Mouse (Mus musculus) liver, adult 2 months (tissue): ENCODE data around the gene Pgk1. TPM values are rescaled to one million over a fixed set of nuclear protein-coding genes. Genes with fewer than 3 reads are reported as not detected.

Experiments used
- DNase-seq: peaks from one replicate; pipeline ENCODE4 v3.0.0-alpha.2; 2011; ENCODE audit warnings: low read depth, low spot score; ENCODE audit errors: extremely low read depth
- H3K27ac ChIP-seq: fragments of 200-500 bp; replicated peaks from 2 replicates; pipeline ENCODE4 v1.5.1; 2012; ENCODE audit warnings: low read depth, mild to moderate bottlenecking, control low read depth, inconsistent platforms, low read length; ENCODE audit not compliant: insufficient read depth
- H3K27me3 ChIP-seq: fragments of 200-500 bp; 2 replicates; pipeline ENCODE4 v1.6.1; 2012; ENCODE audit warnings: mild to moderate bottlenecking, moderate library complexity, low read length, inconsistent platforms; ENCODE audit not compliant: control insufficient read depth, insufficient read depth
- H3K36me3 ChIP-seq: fragments of 200-500 bp; 2 replicates; pipeline ENCODE4 v1.6.1; 2012; ENCODE audit warnings: low read length, inconsistent platforms; ENCODE audit not compliant: control insufficient read depth, insufficient read depth
- H3K4me1 ChIP-seq: fragments of 200-500 bp; 2 replicates; pipeline ENCODE4 v1.6.1; 2011; ENCODE audit warnings: low read length; ENCODE audit not compliant: control insufficient read depth, insufficient read depth
- H3K4me3 ChIP-seq: fragments of 200-500 bp; 2 replicates; pipeline ENCODE4 v1.5.1; 2011; ENCODE audit warnings: low read depth, mild to moderate bottlenecking, control low read depth, low read length, moderate library complexity; ENCODE audit not compliant: insufficient read depth
- H3K79me2 ChIP-seq: fragments of 200-500 bp; 2 replicates; pipeline ENCODE4 v1.6.1; 2012; ENCODE audit warnings: inconsistent platforms, mild to moderate bottlenecking, low read length, moderate library complexity; ENCODE audit not compliant: control insufficient read depth, insufficient read depth
- H3K9ac ChIP-seq: fragments of 200-500 bp; 2 replicates; pipeline ENCODE4 v1.6.1; 2012; ENCODE audit warnings: low read depth, mild to moderate bottlenecking, control low read depth, inconsistent platforms, low read length
- CTCF ChIP-seq: fragments of 200-500 bp; IDR thresholded peaks from 2 replicates; pipeline ENCODE4 v1.5.1; 2011; ENCODE audit warnings: low read depth, low read length, control low read depth
- POLR2A ChIP-seq: fragments of 200-500 bp; IDR thresholded peaks from 2 replicates; pipeline ENCODE4 v1.6.1; 2011; ENCODE audit warnings: low read length, control low read depth; ENCODE audit not compliant: insufficient read depth; ENCODE audit errors: extremely low read depth
- WGBS: fragments of 180-500 bp; shearing (Covaris S2); methylation state at CpG from one replicate; pipeline ENCODE4 v1.1.7; 2018; 5-methylcytosine and 5-hydroxymethylcytosine counted together
- polyA plus RNA-seq: library from polyadenylated mRNA; depleted of rRNA; stranded (reverse); fragments of >200 nt; gene quantifications from 2 replicates; pipeline ENCODE4 v1.2.3, GENCODE M21; 2012; rRNA removed
- total RNA-seq: library from RNA; depleted of rRNA; stranded (reverse); fragments of >200 nt; gene quantifications from 2 replicates; pipeline ENCODE4 v1.2.3, GENCODE M21; 2014; rRNA removed

Gene Pgk1
- total and polyA plus RNA-seq, 2 experiments: 134 to 496 TPM

DNA sequence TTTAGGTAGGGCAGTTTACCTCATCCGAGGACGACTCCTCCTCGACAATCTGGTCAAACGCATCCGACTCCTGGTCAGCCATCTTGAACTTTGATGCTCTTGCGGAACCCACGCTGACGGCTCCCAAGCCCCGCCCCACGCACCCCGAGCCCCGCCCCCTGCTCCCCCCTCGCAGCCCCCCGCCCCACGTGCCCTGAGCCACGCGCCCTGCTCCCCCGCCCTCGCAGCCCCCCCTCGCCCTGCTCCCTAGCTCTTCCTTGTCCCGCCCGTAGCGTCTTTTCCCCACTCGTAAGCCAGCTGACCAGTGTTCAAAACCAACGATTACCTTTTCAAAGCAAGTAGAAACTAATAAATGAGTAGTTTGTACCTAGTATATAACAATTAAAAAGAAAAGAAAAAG is 34.2 kb downstream of the Pgk1 start, which contains the start of gene Taf9b:
TSS of gene Taf9b (minus strand) at position 101 of the 400 bp plus-strand sequence.
- H3K9ac ChIP-seq: no peak within 1 kb of the TSS
- TF ChIP-seq CTCF: no peak
- TF ChIP-seq POLR2A: no peak
- H3K36me3 ChIP-seq: no peaks in the 10 kb centered on the region
- H3K27me3 ChIP-seq: 0 out of 2 replicates have a peak, but pooled peaks cover 3% of the 10 kb centered on the region
- DNase-seq: no peak
- H3K27ac ChIP-seq: no peak within 1 kb of the TSS
- H3K79me2 ChIP-seq: no peaks in the 10 kb centered on the region; the same call in 1 of the 2 replicates
- 90% methylated on average over 24 of the region's 25 CpGs for WGBS
- no peak within 1 kb of the TSS for H3K4me3 ChIP-seq
- no peaks in the 10 kb centered on the region for H3K4me1 ChIP-seq

Other genes with a start within 250 kb of the Pgk1 start
- gene Magt1, start 175.2 kb upstream of the Pgk1 start, total RNA-seq: 55.3 and 57.7 TPM in 2 replicates
- gene Magt1, start 175.2 kb upstream of the Pgk1 start, polyA plus RNA-seq: 8.9 and 9.3 TPM in 2 replicates
- gene Cox7b, start 171.4 kb upstream of the Pgk1 start, total RNA-seq: 366 and 416 TPM in 2 replicates
- gene Cox7b, start 171.4 kb upstream of the Pgk1 start, polyA plus RNA-seq: 134 and 154 TPM in 2 replicates
- gene Atp7a, start 159.8 kb upstream of the Pgk1 start, total RNA-seq: 5.7 and 6.0 TPM in 2 replicates
- 0.65 and 0.94 TPM in 2 replicates for gene Atp7a, start 159.8 kb upstream of the Pgk1 start, polyA plus RNA-seq
- 1.9 and 2.4 TPM in 2 replicates for gene Tlr13, start 43.9 kb upstream of the Pgk1 start, total RNA-seq
- gene Tlr13, start 43.9 kb upstream of the Pgk1 start, polyA plus RNA-seq: 0.19 and 0.71 TPM in 2 replicates
- gene Taf9b, start 34.1 kb downstream of the Pgk1 start, total RNA-seq: 0.83 and 1.3 TPM in 2 replicates
- 0.29 and 0.40 TPM in 2 replicates for gene Taf9b, start 34.1 kb downstream of the Pgk1 start, polyA plus RNA-seq
- gene Fnd3c2, start 68.3 kb downstream of the Pgk1 start, total RNA-seq: not detected in 2 replicates
- not detected in 2 replicates for gene Fnd3c2, start 68.3 kb downstream of the Pgk1 start, polyA plus RNA-seq